Mouse (Mus musculus): ENCODE results near the gene Olfr716. TPM values are rescaled to one million over a fixed set of nuclear protein-coding genes. Genes with fewer than 3 reads are reported as not detected.
"Not testable (repeated sequence)": the region's sequence is repeated elsewhere in the genome, so short reads cannot be mapped to it uniquely, and the experiment has no call there.

Olfr716 gene
- not detected for total RNA-seq (2021)
- long read RNA-seq, experiment 1, result 0 reads
- long read RNA-seq, experiment 2, result 0 reads

GRCm38 (mm10) chr7:107138027-107138426 is at the start of gene Olfr716:
Gene Olfr716 (plus strand): TSS chr7:107138327.
- not testable (repeated sequence) for DNase-seq (ENCODE audit: low spot score in 2 of 2)

DNA sequence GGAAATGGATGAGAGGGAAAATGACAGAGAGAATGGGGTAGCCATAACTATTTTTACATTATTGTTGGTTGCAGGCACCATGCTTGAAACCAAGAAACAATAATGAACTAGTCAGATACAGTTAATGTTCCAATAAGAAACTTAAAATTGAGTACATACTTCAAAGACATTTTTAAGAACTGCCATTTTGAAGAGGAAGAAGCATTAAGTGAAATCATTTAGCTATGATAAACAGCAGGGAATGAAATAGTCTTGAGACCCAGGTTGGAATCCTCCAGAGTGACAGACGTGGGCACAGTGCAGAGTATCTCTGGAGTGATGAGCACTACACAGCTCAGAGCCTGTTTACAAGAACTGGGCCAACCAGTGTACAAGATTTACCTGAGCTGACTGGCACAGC is 45.2 kb upstream of the Olfr716 start, which contains the start of gene Olfr17:
TSS of gene Olfr17 (plus strand) at position 301 of the 400 bp plus-strand sequence.
- no peak for DNase-seq (ENCODE audit: low spot score in 2 of 2)

DNA sequence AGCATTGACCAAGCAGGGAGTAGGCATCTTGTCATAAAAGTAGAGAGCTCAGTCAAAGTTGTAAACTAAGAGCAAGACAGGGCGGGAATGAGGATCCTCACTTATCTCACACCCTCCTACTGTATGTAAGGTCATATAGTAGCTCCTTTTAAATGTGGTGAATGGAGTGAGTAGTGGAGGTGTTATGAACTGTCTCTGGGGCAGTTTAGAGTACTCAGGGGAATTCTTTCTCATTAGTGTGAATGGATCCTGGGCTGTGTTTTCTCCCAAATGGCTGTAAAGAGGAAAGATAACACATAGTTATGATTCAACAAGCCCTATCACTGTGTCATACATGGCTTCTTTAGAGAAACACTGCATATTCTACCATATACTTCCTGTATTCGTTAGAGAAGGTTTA is 27.9 kb upstream of the Olfr716 start, which contains the start of gene Olfr715b:
TSS of gene Olfr715b (minus strand) at position 101 of the 400 bp plus-strand sequence.
- not testable (repeated sequence) for DNase-seq (ENCODE audit: low spot score in 2 of 2)

DNA sequence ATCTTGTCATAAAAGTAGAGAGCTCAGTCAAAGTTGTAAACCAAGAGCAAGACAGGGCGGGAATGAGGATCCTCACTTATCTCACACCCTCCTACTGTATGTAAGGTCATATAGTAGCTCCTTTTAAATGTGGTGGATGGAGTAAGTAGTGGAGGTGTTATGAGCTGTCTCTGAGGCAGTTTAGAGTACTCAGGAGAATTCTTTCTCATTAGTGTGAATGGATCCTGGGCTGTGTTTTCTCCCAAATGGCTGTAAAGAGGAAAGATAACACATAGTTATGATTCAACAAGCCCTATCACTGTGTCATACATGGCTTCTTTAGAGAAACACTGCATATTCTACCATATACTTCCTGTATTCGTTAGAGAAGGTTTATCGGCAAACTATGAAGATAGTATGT is 7.1 kb upstream of the Olfr716 start, which contains the start of gene Olfr715:
TSS of gene Olfr715 (minus strand) at position 101 of the 400 bp plus-strand sequence.
- not testable (repeated sequence) for DNase-seq (ENCODE audit: low spot score in 2 of 2)

DNA sequence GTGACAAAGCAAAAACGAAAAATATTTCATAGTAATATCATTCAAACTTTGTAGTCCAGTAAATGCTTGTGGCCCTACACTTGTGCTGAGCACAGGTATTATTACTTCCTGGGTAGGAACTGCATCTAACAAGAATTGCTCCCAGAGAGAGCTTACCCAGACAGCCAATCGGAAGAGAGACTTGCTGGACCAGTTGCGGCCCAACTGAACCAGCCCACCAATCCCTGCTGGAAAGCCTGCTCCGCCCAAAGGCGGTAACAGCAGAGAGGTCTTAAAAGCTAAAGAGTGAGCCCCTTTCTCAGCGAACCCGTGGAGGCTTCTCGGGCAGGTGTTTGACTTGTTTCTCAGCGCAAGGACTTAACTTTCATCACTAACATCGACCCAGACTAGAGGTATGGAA is 28.6 kb downstream of the Olfr716 start, which contains the start of gene Nlrp14:
TSS of gene Nlrp14 (plus strand) at position 301 of the 400 bp plus-strand sequence.
- DNase-seq (ENCODE audit: low spot score in 2 of 2), result no peak

DNA sequence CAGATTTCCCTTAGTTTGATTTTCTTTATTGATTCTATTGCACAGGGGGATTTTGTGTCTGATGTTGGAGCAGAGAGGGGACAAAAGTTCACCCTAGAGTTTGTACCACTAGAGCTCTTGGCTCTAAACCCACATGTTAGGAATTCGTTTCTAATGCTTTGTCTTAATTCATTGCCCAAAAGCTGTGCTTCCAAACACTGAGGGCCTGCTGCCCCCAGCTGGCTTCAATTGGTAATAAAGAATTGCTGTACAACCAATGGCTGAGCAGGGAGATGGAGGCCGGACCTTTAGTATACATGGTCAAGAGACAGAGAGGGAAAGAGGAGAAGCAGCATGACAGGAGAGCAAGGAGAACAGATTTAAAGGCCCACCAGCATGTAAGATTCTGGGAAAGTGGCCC is 42.3 kb downstream of the Olfr716 start:
- DNase-seq (ENCODE audit: low spot score in 2 of 2), result no peak

Other genes with a start within 250 kb of the Olfr716 start
- gene Olfr707, start 237.1 kb upstream of the Olfr716 start, total RNA-seq (2021), result not detected
- gene Olfr1532-ps1, start 230.3 kb upstream of the Olfr716 start, total RNA-seq (2021), result not detected
- under 1 TPM in 1 of 2 experiments, not detected in 1; 0.07 TPM for gene Olfr709-ps1, start 206.1 kb upstream of the Olfr716 start, total RNA-seq (2021)
- gene Olfr710, start 190.0 kb upstream of the Olfr716 start, total RNA-seq (2021), result not detected
- gene Olfr6, start 174.4 kb upstream of the Olfr716 start, total RNA-seq (2021), result not detected
- not detected for gene Olfr711, start 162.9 kb upstream of the Olfr716 start, total RNA-seq (2021)
- not detected for gene Olfr2, start 132.3 kb upstream of the Olfr716 start, total RNA-seq (2021)
- gene Olfr713, start 107.2 kb upstream of the Olfr716 start, total RNA-seq (2021), result not detected
- not detected for gene Olfr714, start 67.3 kb upstream of the Olfr716 start, total RNA-seq (2021)
- gene Olfr17, start 45.1 kb upstream of the Olfr716 start, total RNA-seq (2021), result not detected
- not detected for gene Olfr715b, start 28.0 kb upstream of the Olfr716 start, total RNA-seq (2021)
- not detected for gene Olfr715, start 7.2 kb upstream of the Olfr716 start, total RNA-seq (2021)
- not detected for gene Nlrp14, start 28.7 kb downstream of the Olfr716 start, total RNA-seq (2021)
- gene Rbmxl2, start 71.1 kb downstream of the Olfr716 start, total RNA-seq (2021), result not detected
- 10 to 100 TPM in 1 of 2 experiments, 1 to 10 TPM in 1; 9.6 to 11.3 TPM for gene Syt9, start 232.4 kb downstream of the Olfr716 start, total RNA-seq (2021)

All from left cerebral cortex, adult 18-20 months (tissue).